Mouse (Mus musculus): ENCODE results near the gene Mrps18c. TPM values are rescaled to one million over a fixed set of nuclear protein-coding genes. Genes with fewer than 3 reads are reported as not detected.

Gene Mrps18c
- total RNA-seq, 1 experiment = 72.8 TPM

- no peak overlapping the region for H3K4me3 ChIP-seq (ENCODE audit: insufficient read depth in 1 of 2, low read depth in 1 of 2, low read length in 2 of 2, poor library complexity in 1 of 2, severe bottlenecking in 1 of 2)
- TF ChIP-seq ZNF384 (IDR thresholded peaks at IDR 0.05; ENCODE audit: low read depth, low read length) (no peak), CHD2 (IDR thresholded peaks at IDR 0.05; ENCODE audit: low read depth, low read length) (no peak), ZC3H11A (IDR thresholded peaks at IDR 0.05; ENCODE audit: borderline replicate concordance, low read depth, low read length) (no peak), MAFK (IDR thresholded peaks at IDR 0.05; ENCODE audit: insufficient read depth, low read depth, low read length) (no peak), HCFC1 (IDR thresholded peaks at IDR 0.05; ENCODE audit: borderline replicate concordance, insufficient read depth, low read length) (no peak)
- peaks cover 8% of the 10 kb centered on the region for H3K36me3 ChIP-seq (ENCODE audit: control insufficient read depth, insufficient read depth, low read length, poor library complexity, severe bottlenecking)
- no peaks in the 10 kb centered on the region for H3K9me3 ChIP-seq (ENCODE audit: control insufficient read depth, insufficient read depth, low read depth, low read length)
- H3K27ac ChIP-seq (ENCODE audit: insufficient read depth, low read depth, low read length, poor library complexity, severe bottlenecking) = no peak overlapping the region
- in situ Hi-C loops (cut with MboI; ENCODE audit: low sequenced_read_pairs in 2 of 2, unreplicated experiment in 2 of 2) = no loop called here
- no peak for DNase-seq (ENCODE audit: low read depth, low spot score)
- no peak overlapping the region for H3K9ac ChIP-seq (ENCODE audit: insufficient read depth, low read depth, low read length, poor library complexity, severe bottlenecking)
- no peaks in the 10 kb centered on the region for H3K4me1 ChIP-seq (ENCODE audit: control insufficient read depth in 2 of 2, insufficient read depth in 2 of 2, low read length in 2 of 2, poor library complexity in 1 of 2)
Measured at GRCm38 (mm10) chr5:100758121-100758520, 40.3 kb upstream of the Mrps18c start.

- in situ Hi-C loops (cut with MboI; ENCODE audit: low sequenced_read_pairs in 2 of 2, unreplicated experiment in 2 of 2) = no loop called here
- H3K27ac ChIP-seq (ENCODE audit: insufficient read depth, low read depth, low read length, poor library complexity, severe bottlenecking) = no peak overlapping the region
- H3K36me3 ChIP-seq (ENCODE audit: control insufficient read depth, insufficient read depth, low read length, poor library complexity, severe bottlenecking) = peaks cover 22% of the 10 kb centered on the region
- no peak for DNase-seq (ENCODE audit: low read depth, low spot score)
- H3K4me3 ChIP-seq (ENCODE audit: insufficient read depth in 1 of 2, low read depth in 1 of 2, low read length in 2 of 2, poor library complexity in 1 of 2, severe bottlenecking in 1 of 2) = no peak overlapping the region
- TF ChIP-seq ZC3H11A (IDR thresholded peaks at IDR 0.05; ENCODE audit: borderline replicate concordance, low read depth, low read length) = no peak
- TF ChIP-seq MAFK (IDR thresholded peaks at IDR 0.05; ENCODE audit: insufficient read depth, low read depth, low read length) = no peak
- no peak for TF ChIP-seq HCFC1 (IDR thresholded peaks at IDR 0.05; ENCODE audit: borderline replicate concordance, insufficient read depth, low read length)
- TF ChIP-seq ZNF384 (IDR thresholded peaks at IDR 0.05; ENCODE audit: low read depth, low read length) = no peak
- TF ChIP-seq CHD2 (IDR thresholded peaks at IDR 0.05; ENCODE audit: low read depth, low read length) = no peak
- no peaks in the 10 kb centered on the region for H3K9me3 ChIP-seq (ENCODE audit: control insufficient read depth, insufficient read depth, low read depth, low read length)
- no peaks in the 10 kb centered on the region; a peak in 2 of 4 replicates for H3K4me1 ChIP-seq (ENCODE audit: control insufficient read depth in 2 of 2, insufficient read depth in 2 of 2, low read length in 2 of 2, poor library complexity in 1 of 2)
- H3K9ac ChIP-seq (ENCODE audit: insufficient read depth, low read depth, low read length, poor library complexity, severe bottlenecking) = no peak overlapping the region
Measured at GRCm38 (mm10) chr5:100760049-100760663, 38.3 kb upstream of the Mrps18c start.

- Histone ChIP-seq H3K9ac (ENCODE audit: insufficient read depth, low read depth, low read length, poor library complexity, severe bottlenecking) (no peak overlapping the region), H3K4me1 (ENCODE audit: control insufficient read depth in 2 of 2, insufficient read depth in 2 of 2, low read length in 2 of 2, poor library complexity in 1 of 2) (peaks cover 0 to 2% of the 10 kb centered on the region in 2 experiments; a peak in 3 of 4 replicates), H3K27ac (ENCODE audit: insufficient read depth, low read depth, low read length, poor library complexity, severe bottlenecking) (no peak overlapping the region), H3K9me3 (ENCODE audit: control insufficient read depth, insufficient read depth, low read depth, low read length) (no peaks in the 10 kb centered on the region), H3K36me3 (ENCODE audit: control insufficient read depth, insufficient read depth, low read length, poor library complexity, severe bottlenecking) (peaks cover 27% of the 10 kb centered on the region), H3K4me3 (ENCODE audit: insufficient read depth in 1 of 2, low read depth in 1 of 2, low read length in 2 of 2, poor library complexity in 1 of 2, severe bottlenecking in 1 of 2) (no peak overlapping the region)
- DNase-seq (ENCODE audit: low read depth, low spot score) = no peak
- in situ Hi-C loops (cut with MboI; ENCODE audit: low sequenced_read_pairs in 2 of 2, unreplicated experiment in 2 of 2) = no loop called here
- no peak for TF ChIP-seq CHD2 (IDR thresholded peaks at IDR 0.05; ENCODE audit: low read depth, low read length)
- TF ChIP-seq MAFK (IDR thresholded peaks at IDR 0.05; ENCODE audit: insufficient read depth, low read depth, low read length) = no peak
- TF ChIP-seq ZNF384 (IDR thresholded peaks at IDR 0.05; ENCODE audit: low read depth, low read length) = no peak
- no peak for TF ChIP-seq ZC3H11A (IDR thresholded peaks at IDR 0.05; ENCODE audit: borderline replicate concordance, low read depth, low read length)
- TF ChIP-seq HCFC1 (IDR thresholded peaks at IDR 0.05; ENCODE audit: borderline replicate concordance, insufficient read depth, low read length) = no peak
Measured at GRCm38 (mm10) chr5:100761736-100762135, 36.7 kb upstream of the Mrps18c start.

GRCm38 (mm10) chr5:100766026-100766425 lies 32.4 kb upstream of the Mrps18c start:
- DNase-seq (ENCODE audit: low read depth, low spot score) = no peak
- Histone ChIP-seq H3K4me1 (ENCODE audit: control insufficient read depth in 2 of 2, insufficient read depth in 2 of 2, low read length in 2 of 2, poor library complexity in 1 of 2) (peaks cover 0 to 2% of the 10 kb centered on the region in 2 experiments; a peak in 3 of 4 replicates), H3K9me3 (ENCODE audit: control insufficient read depth, insufficient read depth, low read depth, low read length) (no peaks in the 10 kb centered on the region), H3K9ac (ENCODE audit: insufficient read depth, low read depth, low read length, poor library complexity, severe bottlenecking) (peak overlapping the region; percentile 76), H3K36me3 (ENCODE audit: control insufficient read depth, insufficient read depth, low read length, poor library complexity, severe bottlenecking) (peaks cover 54% of the 10 kb centered on the region), H3K27ac (ENCODE audit: insufficient read depth, low read depth, low read length, poor library complexity, severe bottlenecking) (peak overlapping the region; percentile 36; the same call in 1 of the 2 replicates), H3K4me3 (ENCODE audit: insufficient read depth in 1 of 2, low read depth in 1 of 2, low read length in 2 of 2, poor library complexity in 1 of 2, severe bottlenecking in 1 of 2) (peak overlapping the region; percentile 53 to 70)
- TF ChIP-seq MAFK (IDR thresholded peaks at IDR 0.05; ENCODE audit: insufficient read depth, low read depth, low read length) (no peak), ZNF384 (IDR thresholded peaks at IDR 0.05; ENCODE audit: low read depth, low read length) (no peak), HCFC1 (IDR thresholded peaks at IDR 0.05; ENCODE audit: borderline replicate concordance, insufficient read depth, low read length) (no peak), ZC3H11A (IDR thresholded peaks at IDR 0.05; ENCODE audit: borderline replicate concordance, low read depth, low read length) (no peak), CHD2 (IDR thresholded peaks at IDR 0.05; ENCODE audit: low read depth, low read length) (no peak)
- in situ Hi-C loops (cut with MboI; ENCODE audit: low sequenced_read_pairs in 2 of 2, unreplicated experiment in 2 of 2) = no loop called here
